Mouse (Mus musculus): ENCODE measurements around the gene Naga. TPM values are rescaled to one million over a fixed set of nuclear protein-coding genes. Genes with fewer than 3 reads are reported as not detected.

Naga gene
- polyA plus RNA-seq, 1 experiment from 2014 or later, result 87.4 TPM

- Histone ChIP-seq H3K4me3 (ENCODE audit: low read length) (no peak overlapping the region), H3K36me3 (ENCODE audit: insufficient read depth, low read length) (no peaks in the 10 kb centered on the region), H3K9me3 (ENCODE audit: low read length) (no peaks in the 10 kb centered on the region), H3K4me1 (ENCODE audit: insufficient read depth, low read length) (no peaks in the 10 kb centered on the region), H3K27ac (ENCODE audit: low read length) (no peak overlapping the region), H3K9ac (replicated peaks; ENCODE audit: low read length) (no peak overlapping the region), H3K27me3 (ENCODE audit: insufficient read depth, low read length) (no peaks in the 10 kb centered on the region), H3K4me2 (replicated peaks; ENCODE audit: low read depth, low read length) (no peak overlapping the region)
- no peak for ATAC-seq (ENCODE audit: low FRiP score, low TSS enrichment)
- WGBS, result 66% methylated on average over 12 of the region's 12 CpGs
These were observed 52.6 kb downstream of the Naga start for GRCm38 (mm10) chr15:82286157-82286556.

- 86% methylated on average over 4 of the region's 4 CpGs for WGBS
- Histone ChIP-seq H3K4me3 (ENCODE audit: low read length) (no peak overlapping the region), H3K36me3 (ENCODE audit: insufficient read depth, low read length) (no peaks in the 10 kb centered on the region), H3K4me2 (replicated peaks; ENCODE audit: low read depth, low read length) (no peak overlapping the region), H3K27me3 (ENCODE audit: insufficient read depth, low read length) (peaks cover 8% of the 10 kb centered on the region; the same call in 1 of the 2 replicates), H3K9ac (replicated peaks; ENCODE audit: low read length) (no peak overlapping the region), H3K27ac (ENCODE audit: low read length) (no peak overlapping the region), H3K4me1 (ENCODE audit: insufficient read depth, low read length) (peaks cover 6% of the 10 kb centered on the region), H3K9me3 (ENCODE audit: low read length) (no peaks in the 10 kb centered on the region)
- ATAC-seq (ENCODE audit: low FRiP score, low TSS enrichment), result no peak
These were observed 58.1 kb downstream of the Naga start for GRCm38 (mm10) chr15:82280638-82281037.

Other genes with a start within 250 kb of the Naga start
- gene Ccdc134, start 211.0 kb downstream of the Naga start, polyA plus RNA-seq (2015; fragmentation: Nextera tagmentation; extraction: Ambion mirVana), result 17.3 and 19.5 TPM in 2 replicates
- 134 and 144 TPM in 2 replicates for gene Srebf2, start 191.7 kb downstream of the Naga start, polyA plus RNA-seq (2015; fragmentation: Nextera tagmentation; extraction: Ambion mirVana)
- 0.41 and 0.62 TPM in 2 replicates for gene Shisa8, start 126.1 kb downstream of the Naga start, polyA plus RNA-seq (2015; fragmentation: Nextera tagmentation; extraction: Ambion mirVana)
- gene Tnfrsf13c, start 114.6 kb downstream of the Naga start, polyA plus RNA-seq (2015; fragmentation: Nextera tagmentation; extraction: Ambion mirVana), result 0.15 TPM in 1 of 2 replicates, not detected in the other
- gene Cenpm, start 94.2 kb downstream of the Naga start, polyA plus RNA-seq (2015; fragmentation: Nextera tagmentation; extraction: Ambion mirVana), result 65.9 and 71.2 TPM in 2 replicates
- gene 1500009C09Rik, start 86.5 kb downstream of the Naga start, polyA plus RNA-seq (2015; fragmentation: Nextera tagmentation; extraction: Ambion mirVana), result not detected in 2 replicates
- gene Sept3, start 64.0 kb downstream of the Naga start, polyA plus RNA-seq (2015; fragmentation: Nextera tagmentation; extraction: Ambion mirVana), result 8.6 and 11.3 TPM in 2 replicates
- gene Wbp2nl, start 40.0 kb downstream of the Naga start, polyA plus RNA-seq (2015; fragmentation: Nextera tagmentation; extraction: Ambion mirVana), result 0.41 and 0.61 TPM in 2 replicates
- 10.4 and 12.5 TPM in 2 replicates for gene Pheta2, start within 50 bp of the Naga start, polyA plus RNA-seq (2015; fragmentation: Nextera tagmentation; extraction: Ambion mirVana)
- gene Smdt1, start within 50 bp of the Naga start, polyA plus RNA-seq (2015; fragmentation: Nextera tagmentation; extraction: Ambion mirVana), result 319 and 325 TPM in 2 replicates
- gene Ndufa6, start 15.4 kb upstream of the Naga start, polyA plus RNA-seq (2015; fragmentation: Nextera tagmentation; extraction: Ambion mirVana), result 415 and 434 TPM in 2 replicates
- gene Cyp2d22, start 41.3 kb upstream of the Naga start, polyA plus RNA-seq (2015; fragmentation: Nextera tagmentation; extraction: Ambion mirVana), result 18.2 and 21.1 TPM in 2 replicates
- gene Cyp2d11, start 55.1 kb upstream of the Naga start, polyA plus RNA-seq (2015; fragmentation: Nextera tagmentation; extraction: Ambion mirVana), result not detected in 2 replicates
- gene Cyp2d10, start 68.3 kb upstream of the Naga start, polyA plus RNA-seq (2015; fragmentation: Nextera tagmentation; extraction: Ambion mirVana), result 0.26 TPM in 1 of 2 replicates, not detected in the other
- gene Cyp2d9, start 94.5 kb upstream of the Naga start, polyA plus RNA-seq (2015; fragmentation: Nextera tagmentation; extraction: Ambion mirVana), result 0.11 TPM in 1 of 2 replicates, not detected in the other
- gene Cyp2d12, start 216.1 kb upstream of the Naga start, polyA plus RNA-seq (2015; fragmentation: Nextera tagmentation; extraction: Ambion mirVana), result not detected in 2 replicates